Mouse (Mus musculus) heart, embryonic 14.5 days (tissue): Measurements from ENCODE around the gene Hsd17b2. TPM values are rescaled to one million over a fixed set of nuclear protein-coding genes. Genes with fewer than 3 reads are reported as not detected.

ENCODE experiments used
- ATAC-seq: fragments of 200-750 bp; cut with Nextera tagmentation; 2 replicates; pipeline ENCODE4 v1.8.0; 2017; ENCODE audit warnings: low read depth, moderate TSS enrichment; ENCODE audit not compliant: insufficient number of reproducible peaks, insufficient read depth, low FRiP score
- H3K27ac ChIP-seq, 2 experiments: fragments of 200-500 bp in 1 of 2; fragments of 300-500 bp in 1 of 2; sonication (generic) in 1 of 2; replicated peaks in 1 of 2; 2 replicates each; pipeline ENCODE4 v1.5.1; 2012 to 2014; ENCODE audit warnings: low read depth in 2 of 2, low read length in 2 of 2, control low read depth in 1 of 2, mild to moderate bottlenecking in 1 of 2, mixed read lengths in 1 of 2; ENCODE audit not compliant: control insufficient read depth in 1 of 2, insufficient read depth in 1 of 2
- H3K27me3 ChIP-seq: fragments of 300-500 bp; sonication (generic); 2 replicates; pipeline ENCODE4 v1.6.1; 2014; ENCODE audit warnings: mild to moderate bottlenecking, low read length, control low read depth; ENCODE audit not compliant: control insufficient read depth, insufficient read depth
- H3K36me3 ChIP-seq: fragments of 300-500 bp; sonication (generic); 2 replicates; pipeline ENCODE4 v1.6.1; 2014; ENCODE audit warnings: mild to moderate bottlenecking, control low read depth, low read length, mixed read lengths; ENCODE audit not compliant: control insufficient read depth, insufficient read depth
- H3K4me1 ChIP-seq, 2 experiments: fragments of 200-500 bp in 1 of 2; fragments of 300-500 bp in 1 of 2; sonication (generic) in 1 of 2; 2 replicates each; pipeline ENCODE4 v1.6.1; 2012 to 2014; ENCODE audit warnings: low read length in 2 of 2, control low read depth in 1 of 2, mixed read lengths in 1 of 2; ENCODE audit not compliant: control insufficient read depth in 2 of 2, insufficient read depth in 2 of 2
- H3K4me2 ChIP-seq: fragments of 300-500 bp; sonication (generic); 2 replicates; pipeline ENCODE4 v1.6.1; 2014; ENCODE audit warnings: mild to moderate bottlenecking, low read length
- H3K4me3 ChIP-seq, 2 experiments: fragments of 200-500 bp in 1 of 2; fragments of 300-500 bp in 1 of 2; sonication (generic) in 1 of 2; 2 replicates each; pipeline ENCODE4 v1.5.1; 2012 to 2014; ENCODE audit warnings: low read length in 2 of 2, mild to moderate bottlenecking in 2 of 2, control low read depth in 1 of 2, low read depth in 1 of 2, moderate library complexity in 1 of 2; ENCODE audit not compliant: control insufficient read depth in 1 of 2, insufficient read depth in 1 of 2
- H3K9ac ChIP-seq: fragments of 300-500 bp; sonication (generic); 2 replicates; pipeline ENCODE4 v1.6.1; 2014; ENCODE audit warnings: mild to moderate bottlenecking, low read length
- H3K9me3 ChIP-seq: fragments of 300-500 bp; sonication (generic); 2 replicates; pipeline ENCODE4 v1.6.1; 2016; ENCODE audit warnings: low read length, control low read depth; ENCODE audit not compliant: control insufficient read depth
- WGBS: fragments of 180-500 bp; shearing (Covaris S2); extraction: QIAGEN DNeasy Blood & Tissue Kit; methylation state at CpG from one replicate; pipeline ENCODE4 v1.1.7; 2014; 5-methylcytosine and 5-hydroxymethylcytosine counted together
- polyA plus RNA-seq: library from polyadenylated mRNA; unstranded; fragments of >200 nt; fragmentation: Nextera tagmentation; extraction: Ambion mirVana; gene quantifications from 2 replicates; pipeline ENCODE4 v1.2.1, GENCODE M21; 2014

The Hsd17b2 gene
- polyA plus RNA-seq, 1 experiment from 2014 or later: not detected

- Histone ChIP-seq H3K4me3 (no peak overlapping the region), H3K4me2 (no peak overlapping the region), H3K9ac (no peak overlapping the region), H3K9me3 (no peaks in the 10 kb centered on the region), H3K27me3 (no peaks in the 10 kb centered on the region), H3K27ac (no peak overlapping the region), H3K4me1 (no peaks in the 10 kb centered on the region; a peak in 1 of 4 replicates), H3K36me3 (no peaks in the 10 kb centered on the region)
- WGBS: 43% methylated on average over 2 of the region's 2 CpGs
- no peak for ATAC-seq
These were observed 70.9 kb downstream of the Hsd17b2 start for GRCm38 (mm10) chr8:117772597-117772996.

GRCm38 (mm10) chr8:117775626-117776025 lies 73.9 kb downstream of the Hsd17b2 start:
- no peaks in the 10 kb centered on the region for H3K27me3 ChIP-seq
- 50% methylated on average over 8 of the region's 10 CpGs for WGBS
- no peak overlapping the region for H3K4me3 ChIP-seq

GRCm38 (mm10) chr8:117776075-117776474 lies 74.4 kb downstream of the Hsd17b2 start:
- Histone ChIP-seq H3K4me3 (no peak overlapping the region), H3K4me1 (no peaks in the 10 kb centered on the region; a peak in 1 of 4 replicates), H3K9me3 (no peaks in the 10 kb centered on the region), H3K27ac (no peak overlapping the region), H3K9ac (no peak overlapping the region), H3K36me3 (no peaks in the 10 kb centered on the region), H3K27me3 (no peaks in the 10 kb centered on the region), H3K4me2 (no peak overlapping the region)
- ATAC-seq: no peak
- 78% methylated on average over 10 of the region's 10 CpGs for WGBS

More at GRCm38 (mm10) chr8:117775626-117776025, 73.9 kb downstream of the Hsd17b2 start:
- H3K4me1 ChIP-seq: no peaks in the 10 kb centered on the region; a peak in 1 of 4 replicates
- H3K36me3 ChIP-seq: no peaks in the 10 kb centered on the region
- no peak for ATAC-seq
- H3K4me2 ChIP-seq: no peak overlapping the region
- H3K9me3 ChIP-seq: no peaks in the 10 kb centered on the region
- no peak overlapping the region for H3K9ac ChIP-seq
- H3K27ac ChIP-seq: no peak overlapping the region

- H3K9ac ChIP-seq: no peak overlapping the region
- H3K27me3 ChIP-seq: no peaks in the 10 kb centered on the region
- no peaks in the 10 kb centered on the region; a peak in 1 of 4 replicates for H3K4me1 ChIP-seq
- no peak for ATAC-seq
- H3K4me3 ChIP-seq: no peak overlapping the region
- no peak overlapping the region for H3K27ac ChIP-seq
- H3K9me3 ChIP-seq: no peaks in the 10 kb centered on the region
- no peaks in the 10 kb centered on the region for H3K36me3 ChIP-seq
- WGBS: 65% methylated on average over 11 of the region's 11 CpGs
- no peak overlapping the region for H3K4me2 ChIP-seq
These were observed 77.0 kb downstream of the Hsd17b2 start for GRCm38 (mm10) chr8:117778531-117779322.

- WGBS: 85% methylated on average over 6 of the region's 6 CpGs
- no peak overlapping the region for H3K4me3 ChIP-seq
- no peak overlapping the region for H3K27ac ChIP-seq
- no peak overlapping the region for H3K9ac ChIP-seq
- no peak for ATAC-seq
- H3K36me3 ChIP-seq: no peaks in the 10 kb centered on the region
- no peaks in the 10 kb centered on the region; a peak in 1 of 4 replicates for H3K4me1 ChIP-seq
- H3K27me3 ChIP-seq: no peaks in the 10 kb centered on the region
- no peaks in the 10 kb centered on the region for H3K9me3 ChIP-seq
- H3K4me2 ChIP-seq: no peak overlapping the region
These were observed 77.6 kb downstream of the Hsd17b2 start for GRCm38 (mm10) chr8:117779344-117779743.

- no peak for ATAC-seq
- 63% methylated on average over 6 of the region's 6 CpGs for WGBS
- no peaks in the 10 kb centered on the region for H3K36me3 ChIP-seq
- no peak overlapping the region for H3K9ac ChIP-seq
- no peak overlapping the region for H3K4me3 ChIP-seq
- no peaks in the 10 kb centered on the region for H3K4me1 ChIP-seq
- H3K4me2 ChIP-seq: no peak overlapping the region
- H3K9me3 ChIP-seq: no peaks in the 10 kb centered on the region
- no peaks in the 10 kb centered on the region for H3K27me3 ChIP-seq
- H3K27ac ChIP-seq: no peak overlapping the region
These were observed 79.8 kb downstream of the Hsd17b2 start for GRCm38 (mm10) chr8:117781375-117782129.

- Histone ChIP-seq H3K27me3 (no peaks in the 10 kb centered on the region), H3K4me1 (no peaks in the 10 kb centered on the region), H3K9ac (no peak overlapping the region), H3K27ac (no peak overlapping the region), H3K4me3 (no peak overlapping the region), H3K36me3 (peaks cover 4% of the 10 kb centered on the region; the same call in 1 of the 2 replicates), H3K4me2 (no peak overlapping the region), H3K9me3 (no peaks in the 10 kb centered on the region)
- ATAC-seq: no peak
- 92% methylated on average over 7 of the region's 7 CpGs for WGBS
These were observed 81.3 kb downstream of the Hsd17b2 start for GRCm38 (mm10) chr8:117783021-117783420.
